Mouse (Mus musculus) CH12.LX (cell line): Measurements from ENCODE around the gene St14. TPM values are rescaled to one million over a fixed set of nuclear protein-coding genes. Genes with fewer than 3 reads are reported as not detected.
A peak's percentile ranks its signal among the peaks of the same experiment; 100 is the strongest.
"Not testable (repeated sequence)": the region's sequence is repeated elsewhere in the genome, so short reads cannot be mapped to it uniquely, and the experiment has no call there.

Experiments used
- DNase-seq: peaks from one replicate; pipeline ENCODE4 v3.0.0-alpha.2; 2013; ENCODE audit errors: extremely low read depth
- H3K27ac ChIP-seq: 2 replicates; pipeline ENCODE4 v1.5.1; 2012; ENCODE audit warnings: low read depth, mild to moderate bottlenecking, control low read depth, moderate library complexity; ENCODE audit not compliant: insufficient read depth
- H3K27me3 ChIP-seq: replicated peaks from 2 replicates; pipeline ENCODE3; 2012; ENCODE audit warnings: inconsistent platforms
- H3K36me3 ChIP-seq, 2 experiments: replicated peaks in 1 of 2; 2 replicates each; pipeline versions ENCODE3 to v1.6.1; 2012; ENCODE audit warnings: inconsistent platforms in 1 of 2, low read length in 1 of 2, mild to moderate bottlenecking in 1 of 2, mixed read lengths in 1 of 2, moderate library complexity in 1 of 2; ENCODE audit not compliant: control insufficient read depth in 1 of 2, insufficient read depth in 1 of 2
- H3K4me1 ChIP-seq, 2 experiments: 2 replicates each; pipeline ENCODE4 v1.6.1; 2012; ENCODE audit warnings: inconsistent platforms in 1 of 2, moderate library complexity in 1 of 2; ENCODE audit not compliant: insufficient read depth in 2 of 2, control insufficient read depth in 1 of 2
- H3K4me2 ChIP-seq: 2 replicates; pipeline ENCODE4 v1.6.1; 2012; ENCODE audit warnings: low read depth, mild to moderate bottlenecking, control low read depth; ENCODE audit not compliant: poor library complexity, insufficient read depth, severe bottlenecking
- H3K4me3 ChIP-seq, 3 experiments: fragments of 150-350 bp in 1 of 3; sonication (generic) in 1 of 3; replicated peaks in 1 of 3; 2 replicates each; pipeline versions ENCODE3 to v1.5.1; 2011 to 2012; ENCODE audit warnings: low read depth in 2 of 3, low read length in 2 of 3, mild to moderate bottlenecking in 2 of 3, moderate library complexity in 2 of 3, control low read depth in 1 of 3, improper control_type of control experiment in 1 of 3, inconsistent platforms in 1 of 3, mixed read lengths in 1 of 3; ENCODE audit not compliant: poor library complexity in 1 of 3
- H3K79me2 ChIP-seq: replicated peaks from 2 replicates; pipeline ENCODE4 v1.6.1; 2012; ENCODE audit warnings: mild to moderate bottlenecking, moderate library complexity; ENCODE audit not compliant: control insufficient read depth, poor library complexity, insufficient read depth, severe bottlenecking; ENCODE audit errors: extremely low read depth
- H3K9ac ChIP-seq: 2 replicates; pipeline ENCODE4 v1.6.1; 2012; ENCODE audit warnings: low read depth, mild to moderate bottlenecking, control low read depth, moderate library complexity; ENCODE audit not compliant: insufficient read depth
- H3K9me3 ChIP-seq: replicated peaks from 2 replicates; pipeline ENCODE3; 2012; ENCODE audit warnings: low read length, inconsistent platforms, mixed read lengths
- CHD1 ChIP-seq: IDR thresholded peaks from 2 replicates; pipeline ENCODE4 v1.6.1; 2012; ENCODE audit warnings: low read depth, low read length, improper control_type of control experiment, inconsistent platforms
- CTCF ChIP-seq, 2 experiments: IDR thresholded peaks in 1 of 2; conservative IDR thresholded peaks in 1 of 2; 2 replicates each; pipeline ENCODE4 v1.5.1; 2011 to 2012; ENCODE audit warnings: low read depth in 2 of 2, low read length in 2 of 2, improper control_type of control experiment in 1 of 2, inconsistent platforms in 1 of 2, mild to moderate bottlenecking in 1 of 2, moderate library complexity in 1 of 2
- E2F4 ChIP-seq: IDR thresholded peaks from 2 replicates; pipeline ENCODE4 v1.6.1; 2011; ENCODE audit warnings: low read depth, low read length, improper control_type of control experiment; ENCODE audit not compliant: insufficient replicate concordance
- EP300 ChIP-seq: IDR thresholded peaks from 2 replicates; pipeline ENCODE4 v1.6.1; 2011; ENCODE audit warnings: low read length, improper control_type of control experiment
- ETS1 ChIP-seq: conservative IDR thresholded peaks from 2 replicates; pipeline ENCODE4 v1.6.1; 2012; ENCODE audit warnings: low read depth, mild to moderate bottlenecking, inconsistent platforms, low read length, improper control_type of control experiment, moderate library complexity
- HCFC1 ChIP-seq: IDR thresholded peaks from 2 replicates; pipeline ENCODE4 v1.6.1; 2012; ENCODE audit warnings: low read depth, mild to moderate bottlenecking, inconsistent platforms, low read length, improper control_type of control experiment
- MAZ ChIP-seq: IDR thresholded peaks from 2 replicates; pipeline ENCODE4 v1.6.1; 2012; ENCODE audit warnings: low read depth, mild to moderate bottlenecking, inconsistent platforms, low read length, improper control_type of control experiment, moderate library complexity
- MXI1 ChIP-seq: IDR thresholded peaks from 2 replicates; pipeline ENCODE4 v1.6.1; 2011; ENCODE audit warnings: mild to moderate bottlenecking, low read depth, low read length, improper control_type of control experiment
- MYC ChIP-seq: IDR thresholded peaks from 2 replicates; pipeline ENCODE4 v1.6.1; 2011; ENCODE audit warnings: low read depth, mild to moderate bottlenecking, improper control_type of control experiment, low read length
- PAX5 ChIP-seq: IDR thresholded peaks from 2 replicates; pipeline ENCODE4 v1.6.1; 2012; ENCODE audit warnings: low read length, inconsistent platforms, mixed read lengths
- POLR2A ChIP-seq: IDR thresholded peaks from 2 replicates; pipeline ENCODE4 v1.6.1; 2011; ENCODE audit warnings: low read depth, mild to moderate bottlenecking, improper control_type of control experiment, low read length
- POLR2AphosphoS2 ChIP-seq: IDR thresholded peaks from 2 replicates; pipeline ENCODE4 v1.6.1; 2011; ENCODE audit warnings: low read depth, low read length, improper control_type of control experiment
- RAD21 ChIP-seq: IDR thresholded peaks from 2 replicates; pipeline ENCODE4 v1.6.1; 2011; ENCODE audit warnings: low read depth, mild to moderate bottlenecking, low read length, improper control_type of control experiment, moderate library complexity
- RCOR1 ChIP-seq: conservative IDR thresholded peaks from 2 replicates; pipeline ENCODE4 v1.6.1; 2012; ENCODE audit warnings: low read depth, mild to moderate bottlenecking, inconsistent platforms, low read length, improper control_type of control experiment
- TBP ChIP-seq: conservative IDR thresholded peaks from 2 replicates; pipeline ENCODE4 v1.6.1; 2011; ENCODE audit warnings: low read depth, low read length, improper control_type of control experiment
- TCF12 ChIP-seq: IDR thresholded peaks from 2 replicates; pipeline ENCODE4 v1.6.1; 2014; ENCODE audit warnings: low read depth, mild to moderate bottlenecking, inconsistent platforms, low read length, improper control_type of control experiment
- UBTF ChIP-seq: IDR thresholded peaks from 2 replicates; pipeline ENCODE4 v1.6.1; 2012; ENCODE audit warnings: low read depth, mild to moderate bottlenecking, inconsistent platforms, low read length, improper control_type of control experiment, moderate library complexity
- USF1 ChIP-seq: IDR thresholded peaks from 2 replicates; pipeline ENCODE4 v1.6.1; 2014; ENCODE audit warnings: low read depth, mild to moderate bottlenecking, inconsistent platforms, low read length, improper control_type of control experiment
- ZC3H11A ChIP-seq: IDR thresholded peaks from 2 replicates; pipeline ENCODE4 v1.6.1; 2012; ENCODE audit warnings: low read depth, mild to moderate bottlenecking, inconsistent platforms, low read length, improper control_type of control experiment
- ZKSCAN1 ChIP-seq: IDR thresholded peaks from 2 replicates; pipeline ENCODE4 v1.6.1; 2012; ENCODE audit warnings: low read depth, inconsistent platforms, low read length, improper control_type of control experiment, borderline replicate concordance
- ZNF384 ChIP-seq: IDR thresholded peaks from 2 replicates; pipeline ENCODE4 v1.6.1; 2012; ENCODE audit warnings: low read depth, low read length, improper control_type of control experiment, inconsistent platforms
- dilution Hi-C: fragments of 300-500 bp; cut with MboI; formaldehyde crosslinking; loops from 2 replicates; pipeline ENCODE4 v1.14.3; 2020; ENCODE audit warnings: low sequenced_read_pairs; ENCODE audit not compliant: extremely low pct_unique_long_range_greater_than_20kb, extremely low pct_ligation_motif_present
- in situ Hi-C: fragments of 300-500 bp; cut with MboI; formaldehyde crosslinking; loops from 3 replicates; pipeline ENCODE4 v1.14.3; 2019; ENCODE audit warnings: low sequenced_read_pairs, low pct_ligation_motif_present, low pct_unique_long_range_greater_than_20kb, mixed read lengths
- polyA plus RNA-seq: library from polyadenylated mRNA; unstranded; fragments of >175 nt; gene quantifications from 2 replicates; pipeline ENCODE4 v1.2.1, GENCODE M21; 2012; ENCODE audit warnings: low read depth; ENCODE audit not compliant: insufficient read length
- total RNA-seq, 2 experiments: library from RNA; depleted of rRNA; stranded (reverse); fragments of 300-350 nt in 1 of 2; fragments of >200 nt in 1 of 2; gene quantifications; 2 replicates each; pipeline ENCODE4 v1.2.3; 2012 to 2014

St14 gene
- total and polyA plus RNA-seq, 3 experiments: 4.3 to 10.9 (median 8.6) TPM

GRCm38 (mm10) chr9:31167305-31167704 lies 35.7 kb upstream of the St14 start:
- Histone ChIP-seq H3K27ac (no peak overlapping the region), H3K4me1 (peaks cover 0 to 7% of the 10 kb centered on the region in 2 experiments; a peak in 2 of 4 replicates), H3K9me3 (no peaks in the 10 kb centered on the region), H3K4me3 (no peak overlapping the region), H3K79me2 (no peaks in the 10 kb centered on the region), H3K9ac (no peak overlapping the region), H3K27me3 (no peaks in the 10 kb centered on the region), H3K36me3 (peaks cover 7 to 45% of the 10 kb centered on the region in 2 experiments), H3K4me2 (no peak overlapping the region)
- in situ Hi-C loops: no loop called here
- dilution Hi-C loops: no loop called here
- TF ChIP-seq HCFC1 (no peak), E2F4 (no peak), ZC3H11A (no peak), EP300 (no peak), ETS1 (no peak), PAX5 (no peak), CTCF (conservative IDR thresholded peaks at IDR 0.05 in 1 of 2, IDR thresholded peaks at IDR 0.05 in 1 of 2; ENCODE audit: low read depth in 2 of 2, low read length in 2 of 2) (no peak), ZKSCAN1 (no peak), RCOR1 (no peak), UBTF (no peak), TBP (no peak)
- DNase-seq: no peak

- H3K4me2 ChIP-seq, H3K27ac ChIP-seq, H3K27me3 ChIP-seq, H3K4me3 ChIP-seq, H3K4me1 ChIP-seq, H3K9ac ChIP-seq, in situ Hi-C loops, dilution Hi-C loops, H3K79me2 ChIP-seq, H3K9me3 ChIP-seq, DNase-seq: not testable (repeated sequence)
- TF ChIP-seq CTCF (conservative IDR thresholded peaks at IDR 0.05 in 1 of 2, IDR thresholded peaks at IDR 0.05 in 1 of 2; ENCODE audit: low read depth in 2 of 2, low read length in 2 of 2) (0 out of 4 replicates have a peak, but pooled peaks of 1 of the 2 experiments have one; percentile 31), ZNF384 (0 out of 2 replicates have a peak, but pooled peaks have one; percentile 25)
- H3K36me3 ChIP-seq: peaks cover 10 to 53% of the 10 kb centered on the region in 2 experiments
Measured at GRCm38 (mm10) chr9:31165505-31165904, 33.9 kb upstream of the St14 start.

- H3K9me3 ChIP-seq: no peaks in the 10 kb centered on the region
- H3K27ac ChIP-seq: no peak overlapping the region
- no peak overlapping the region for H3K9ac ChIP-seq
- peaks cover 0 to 7% of the 10 kb centered on the region in 2 experiments; a peak in 2 of 4 replicates for H3K4me1 ChIP-seq
- in situ Hi-C loops (no loop called here), dilution Hi-C loops (no loop called here)
- H3K4me2 ChIP-seq: no peak overlapping the region
- no peak for DNase-seq
- no peaks in the 10 kb centered on the region for H3K79me2 ChIP-seq
- H3K27me3 ChIP-seq: no peaks in the 10 kb centered on the region
- H3K4me3 ChIP-seq: no peak overlapping the region
- TF ChIP-seq MYC (no peak), CHD1 (no peak), POLR2AphosphoS2 (no peak), USF1 (no peak), TCF12 (no peak), RAD21 (no peak), MXI1 (no peak), MAZ (no peak), HCFC1 (no peak), UBTF (no peak), POLR2A (no peak)
- H3K36me3 ChIP-seq: peaks cover 7 to 56% of the 10 kb centered on the region in 2 experiments
Measured at GRCm38 (mm10) chr9:31163327-31163726, 31.7 kb upstream of the St14 start.
